Mouse (Mus musculus) mesoderm, embryonic 11.5 days (tissue): ENCODE measurements around the gene Ush2a.

ENCODE experiments used
- DNase-seq: peaks from one replicate; pipeline ENCODE4 v3.0.0-alpha.2; 2012; ENCODE audit warnings: low read depth, low spot score

The Ush2a gene

GRCm38 (mm10) chr1:188385733-188386261 lies 124.0 kb downstream of the Ush2a start:
- DNase-seq = peak; percentile 11

- no peak for DNase-seq
Observed at GRCm38 (mm10) chr1:188387321-188387720, 125.5 kb downstream of the Ush2a start.

GRCm38 (mm10) chr1:188387820-188388471 lies 126.1 kb downstream of the Ush2a start:
- DNase-seq = peak; percentile 8

GRCm38 (mm10) chr1:188390080-188390479 lies 128.3 kb downstream of the Ush2a start:
- DNase-seq = peak; percentile 19

GRCm38 (mm10) chr1:188407176-188407575 lies 145.4 kb downstream of the Ush2a start:
- no peak for DNase-seq

- no peak for DNase-seq
Observed at GRCm38 (mm10) chr1:188407613-188408386, 146.0 kb downstream of the Ush2a start.

- DNase-seq = no peak
Observed at GRCm38 (mm10) chr1:188410547-188410946, 148.7 kb downstream of the Ush2a start.

- DNase-seq = no peak
Observed at GRCm38 (mm10) chr1:188420543-188420942, 158.7 kb downstream of the Ush2a start.

- no peak for DNase-seq
Observed at GRCm38 (mm10) chr1:188428172-188428571, 166.3 kb downstream of the Ush2a start.

- no peak for DNase-seq
Observed at GRCm38 (mm10) chr1:188430689-188431088, 168.9 kb downstream of the Ush2a start.

GRCm38 (mm10) chr1:188447964-188448363 lies 186.1 kb downstream of the Ush2a start:
- no peak for DNase-seq

- DNase-seq = peak; percentile 30
Observed at GRCm38 (mm10) chr1:188456466-188457175, 194.8 kb downstream of the Ush2a start.

GRCm38 (mm10) chr1:188457221-188458008 lies 195.6 kb downstream of the Ush2a start:
- peak; percentile 75 for DNase-seq

- DNase-seq = no peak
Observed at GRCm38 (mm10) chr1:188461203-188461602, 199.4 kb downstream of the Ush2a start.

GRCm38 (mm10) chr1:188464653-188465052 lies 202.8 kb downstream of the Ush2a start:
- DNase-seq = no peak

- peak; percentile 5 for DNase-seq
Observed at GRCm38 (mm10) chr1:188468371-188468783, 206.6 kb downstream of the Ush2a start.

GRCm38 (mm10) chr1:188504958-188505357 lies 243.1 kb downstream of the Ush2a start:
- no peak for DNase-seq

GRCm38 (mm10) chr1:188518792-188519191 lies 257.0 kb downstream of the Ush2a start:
- DNase-seq = no peak

- DNase-seq = no peak
Observed at GRCm38 (mm10) chr1:188527451-188527850, 265.6 kb downstream of the Ush2a start.

GRCm38 (mm10) chr1:188529606-188530131 lies 267.8 kb downstream of the Ush2a start:
- DNase-seq = no peak

- no peak for DNase-seq
Observed at GRCm38 (mm10) chr1:188537021-188537420, 275.2 kb downstream of the Ush2a start.
